Mouse (Mus musculus) ES-Bruce4 (cell line): ENCODE data around the gene Gpr34.

Experiments used
- CTCF ChIP-seq: IDR thresholded peaks from one replicate; pipeline ENCODE4 v1.8.1; 2011; ENCODE audit warnings: low read depth, low read length
- POLR2A ChIP-seq: IDR thresholded peaks from one replicate; pipeline ENCODE4 v1.8.1; 2011; ENCODE audit warnings: low read length; ENCODE audit not compliant: insufficient read depth

DNA sequence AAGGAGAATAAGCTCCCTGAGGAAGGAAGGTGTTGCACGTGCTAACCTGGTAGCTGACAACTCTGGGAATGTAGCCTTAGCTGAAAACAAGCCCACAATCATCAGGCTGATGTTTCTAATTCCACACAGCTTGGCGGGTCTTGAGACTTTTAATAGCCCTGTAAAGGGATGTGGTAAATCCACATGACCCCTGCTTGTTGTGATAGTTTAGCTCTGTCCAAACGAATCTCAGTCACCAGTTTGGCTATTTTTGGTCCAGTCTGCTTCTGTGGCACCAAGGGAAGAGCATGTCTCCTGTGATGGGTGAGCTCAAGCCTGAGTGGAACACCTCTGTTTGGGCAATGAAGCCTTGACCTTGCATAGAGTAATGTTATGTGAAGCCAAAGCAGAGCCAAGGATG is 25.1 kb upstream of the Gpr34 start:
- TF ChIP-seq CTCF (no peak), POLR2A (no peak)
